Mouse (Mus musculus) midbrain, embryonic 15.5 days (tissue): ENCODE results near the gene Zfp574. TPM values are rescaled to one million over a fixed set of nuclear protein-coding genes. Genes with fewer than 3 reads are reported as not detected.
A peak's percentile ranks its signal among the peaks of the same experiment; 100 is the strongest.

Experiments
- ATAC-seq: fragments of 200-750 bp; cut with Nextera tagmentation; replicated peaks from 2 replicates; pipeline ENCODE4 v1.8.0; 2017; ENCODE audit warnings: moderate TSS enrichment
- H3K27ac ChIP-seq: fragments of 300-500 bp; sonication (generic); 2 replicates; pipeline ENCODE4 v1.5.1; 2015; ENCODE audit warnings: mild to moderate bottlenecking, inconsistent platforms
- H3K27me3 ChIP-seq: fragments of 300-500 bp; sonication (generic); replicated peaks from 2 replicates; pipeline ENCODE4 v1.6.1; 2015; ENCODE audit warnings: inconsistent platforms
- H3K36me3 ChIP-seq: fragments of 300-500 bp; sonication (generic); replicated peaks from 2 replicates; pipeline ENCODE4 v1.6.1; 2015; ENCODE audit warnings: inconsistent platforms
- H3K4me1 ChIP-seq: fragments of 300-500 bp; sonication (generic); 2 replicates; pipeline ENCODE4 v1.6.1; 2015; ENCODE audit warnings: inconsistent platforms
- H3K4me2 ChIP-seq: fragments of 300-500 bp; sonication (generic); 2 replicates; pipeline ENCODE4 v1.6.1; 2015; ENCODE audit warnings: inconsistent platforms, mild to moderate bottlenecking, moderate library complexity
- H3K4me3 ChIP-seq: fragments of 300-500 bp; sonication (generic); 2 replicates; pipeline ENCODE4 v1.5.1; 2015; ENCODE audit warnings: mild to moderate bottlenecking, inconsistent platforms
- H3K9ac ChIP-seq: fragments of 300-500 bp; sonication (generic); 2 replicates; pipeline ENCODE4 v1.6.1; 2015; ENCODE audit warnings: mild to moderate bottlenecking, inconsistent platforms
- H3K9me3 ChIP-seq: fragments of 300-500 bp; sonication (generic); 2 replicates; pipeline ENCODE4 v1.6.1; 2016; ENCODE audit warnings: inconsistent platforms
- WGBS: fragments of 180-500 bp; shearing (Covaris S2); methylation state at CpG from one replicate; pipeline ENCODE4 v1.1.7; 2015; ENCODE audit warnings: mixed read lengths; 5-methylcytosine and 5-hydroxymethylcytosine counted together
- polyA plus RNA-seq: library from polyadenylated mRNA; unstranded; fragments of >200 nt; fragmentation: Nextera tagmentation; extraction: Ambion mirVana; gene quantifications from 2 replicates; pipeline ENCODE4 v1.2.1, GENCODE M21; 2015

Gene Zfp574
- polyA plus RNA-seq, 1 experiment from 2014 or later, result 39.1 TPM

GRCm38 (mm10) chr7:25076663-25077413, 4.5 kb downstream of the Zfp574 start:
- peak; percentile 95 for ATAC-seq
- H3K9me3 ChIP-seq, result no peaks in the 10 kb centered on the region
- peak overlapping the region; percentile 89 for H3K9ac ChIP-seq
- H3K27me3 ChIP-seq, result no peaks in the 10 kb centered on the region
- H3K4me1 ChIP-seq, result peaks cover 41% of the 10 kb centered on the region
- peak overlapping the region; percentile 95 for H3K27ac ChIP-seq
- under 1% methylated on average over 56 of the region's 56 CpGs for WGBS
- H3K36me3 ChIP-seq, result peaks cover 22% of the 10 kb centered on the region
- peak overlapping the region; percentile 87 for H3K4me3 ChIP-seq
- H3K4me2 ChIP-seq, result peak overlapping the region; percentile 70

GRCm38 (mm10) chr7:25077414-25077755, 5.0 kb downstream of the Zfp574 start:
- under 1% methylated on average over 33 of the region's 33 CpGs for WGBS
- Histone ChIP-seq H3K4me1 (peaks cover 41% of the 10 kb centered on the region), H3K36me3 (peaks cover 28% of the 10 kb centered on the region), H3K4me2 (peak overlapping the region; percentile 70), H3K27me3 (no peaks in the 10 kb centered on the region), H3K9ac (peak overlapping the region; percentile 89), H3K27ac (peak overlapping the region; percentile 95), H3K9me3 (no peaks in the 10 kb centered on the region), H3K4me3 (peak overlapping the region; percentile 87)
- ATAC-seq, result peak; percentile 41; the same call in 1 of the 2 replicates

- Histone ChIP-seq H3K36me3 (peaks cover 45% of the 10 kb centered on the region), H3K27ac (no peak overlapping the region), H3K4me3 (no peak overlapping the region), H3K9me3 (no peaks in the 10 kb centered on the region), H3K27me3 (no peaks in the 10 kb centered on the region), H3K4me2 (no peak overlapping the region), H3K9ac (no peak overlapping the region), H3K4me1 (peaks cover 27% of the 10 kb centered on the region)
- no peak for ATAC-seq
- 84% methylated on average over 12 of the region's 12 CpGs for WGBS
Measured at GRCm38 (mm10) chr7:25079496-25080026, 7.2 kb downstream of the Zfp574 start.

- H3K36me3 ChIP-seq, result peaks cover 45% of the 10 kb centered on the region
Measured at GRCm38 (mm10) chr7:25080431-25080830, 8.1 kb downstream of the Zfp574 start.

GRCm38 (mm10) chr7:25082510-25082909, 10.1 kb downstream of the Zfp574 start:
- ATAC-seq, result no peak
- H3K4me1 ChIP-seq, result peaks cover 16% of the 10 kb centered on the region
- no peaks in the 10 kb centered on the region for H3K9me3 ChIP-seq
- no peak overlapping the region for H3K4me3 ChIP-seq
- no peak overlapping the region for H3K4me2 ChIP-seq
- 77% methylated on average over 4 of the region's 4 CpGs for WGBS
- peaks cover 45% of the 10 kb centered on the region for H3K36me3 ChIP-seq
- H3K27ac ChIP-seq, result no peak overlapping the region
- no peak overlapping the region for H3K9ac ChIP-seq
- H3K27me3 ChIP-seq, result no peaks in the 10 kb centered on the region

More at GRCm38 (mm10) chr7:25080431-25080830, 8.1 kb downstream of the Zfp574 start:
- Histone ChIP-seq H3K9me3 (no peaks in the 10 kb centered on the region), H3K4me1 (peaks cover 23% of the 10 kb centered on the region), H3K4me3 (no peak overlapping the region), H3K9ac (no peak overlapping the region), H3K27ac (no peak overlapping the region), H3K4me2 (no peak overlapping the region), H3K27me3 (no peaks in the 10 kb centered on the region)
- no peak for ATAC-seq
- WGBS, result 94% methylated on average over 13 of the region's 13 CpGs

- Histone ChIP-seq H3K4me2 (no peak overlapping the region), H3K4me1 (no peaks in the 10 kb centered on the region; the same call in 1 of the 2 replicates), H3K36me3 (peaks cover 45% of the 10 kb centered on the region), H3K4me3 (no peak overlapping the region), H3K27ac (no peak overlapping the region), H3K9ac (no peak overlapping the region), H3K9me3 (no peaks in the 10 kb centered on the region), H3K27me3 (no peaks in the 10 kb centered on the region)
- ATAC-seq, result no peak
- 88% methylated on average over 5 of the region's 5 CpGs for WGBS
Measured at GRCm38 (mm10) chr7:25084621-25085020, 12.3 kb downstream of the Zfp574 start.

GRCm38 (mm10) chr7:25086656-25087055, 14.3 kb downstream of the Zfp574 start:
- 63% methylated on average over 3 of the region's 3 CpGs for WGBS
- H3K4me3 ChIP-seq, result no peak overlapping the region
- ATAC-seq, result no peak
- no peaks in the 10 kb centered on the region for H3K27me3 ChIP-seq
- no peak overlapping the region for H3K4me2 ChIP-seq
- no peak overlapping the region for H3K27ac ChIP-seq
- H3K9me3 ChIP-seq, result no peaks in the 10 kb centered on the region
- no peak overlapping the region for H3K9ac ChIP-seq
- H3K36me3 ChIP-seq, result peaks cover 25% of the 10 kb centered on the region; the same call in 1 of the 2 replicates
- H3K4me1 ChIP-seq, result no peaks in the 10 kb centered on the region; the same call in 1 of the 2 replicates

GRCm38 (mm10) chr7:25087256-25087912, 15.0 kb downstream of the Zfp574 start:
- Histone ChIP-seq H3K27ac (no peak overlapping the region), H3K27me3 (no peaks in the 10 kb centered on the region), H3K9ac (no peak overlapping the region), H3K9me3 (no peaks in the 10 kb centered on the region), H3K4me3 (no peak overlapping the region), H3K36me3 (peaks cover 18% of the 10 kb centered on the region; the same call in 1 of the 2 replicates), H3K4me2 (no peak overlapping the region), H3K4me1 (no peaks in the 10 kb centered on the region; the same call in 1 of the 2 replicates)
- WGBS, result 51% methylated on average over 10 of the region's 10 CpGs
- ATAC-seq, result peak; percentile 30; the same call in 1 of the 2 replicates

GRCm38 (mm10) chr7:25087972-25088371, 15.6 kb downstream of the Zfp574 start:
- H3K4me3 ChIP-seq, result no peak overlapping the region
- peaks cover 13% of the 10 kb centered on the region; the same call in 1 of the 2 replicates for H3K36me3 ChIP-seq
- 51% methylated on average over 5 of the region's 5 CpGs for WGBS
- ATAC-seq, result no peak
- no peak overlapping the region for H3K27ac ChIP-seq
- no peaks in the 10 kb centered on the region for H3K9me3 ChIP-seq
- no peak overlapping the region for H3K4me2 ChIP-seq
- no peaks in the 10 kb centered on the region; the same call in 1 of the 2 replicates for H3K4me1 ChIP-seq
- no peaks in the 10 kb centered on the region for H3K27me3 ChIP-seq
- no peak overlapping the region for H3K9ac ChIP-seq

GRCm38 (mm10) chr7:25088531-25088930, 16.2 kb downstream of the Zfp574 start:
- Histone ChIP-seq H3K9ac (no peak overlapping the region), H3K4me1 (no peaks in the 10 kb centered on the region; the same call in 1 of the 2 replicates), H3K9me3 (no peaks in the 10 kb centered on the region), H3K36me3 (peaks cover 8% of the 10 kb centered on the region; the same call in 1 of the 2 replicates), H3K4me3 (no peak overlapping the region), H3K27ac (no peak overlapping the region), H3K27me3 (no peaks in the 10 kb centered on the region), H3K4me2 (no peak overlapping the region)
- WGBS, result 12% methylated on average over 10 of the region's 10 CpGs
- ATAC-seq, result no peak

- no peak overlapping the region for H3K4me3 ChIP-seq
- H3K4me1 ChIP-seq, result no peaks in the 10 kb centered on the region; the same call in 1 of the 2 replicates
- WGBS, result 32% methylated on average over 11 of the region's 11 CpGs
- H3K9me3 ChIP-seq, result no peaks in the 10 kb centered on the region
- peaks cover 4% of the 10 kb centered on the region; the same call in 1 of the 2 replicates for H3K36me3 ChIP-seq
- H3K9ac ChIP-seq, result no peak overlapping the region
- no peak overlapping the region for H3K4me2 ChIP-seq
- H3K27me3 ChIP-seq, result no peaks in the 10 kb centered on the region
- ATAC-seq, result no peak
- H3K27ac ChIP-seq, result no peak overlapping the region
Measured at GRCm38 (mm10) chr7:25088968-25089367, 16.6 kb downstream of the Zfp574 start.

- H3K9me3 ChIP-seq, result no peaks in the 10 kb centered on the region
- H3K36me3 ChIP-seq, result no peaks in the 10 kb centered on the region
- H3K4me2 ChIP-seq, result no peak overlapping the region
- H3K4me3 ChIP-seq, result no peak overlapping the region
- no peaks in the 10 kb centered on the region; the same call in 1 of the 2 replicates for H3K4me1 ChIP-seq
- no peak for ATAC-seq
- H3K9ac ChIP-seq, result no peak overlapping the region
- H3K27me3 ChIP-seq, result no peaks in the 10 kb centered on the region
- 28% methylated on average over 10 of the region's 10 CpGs for WGBS
- H3K27ac ChIP-seq, result no peak overlapping the region
Measured at GRCm38 (mm10) chr7:25089875-25090274, 17.5 kb downstream of the Zfp574 start.
